12 mouse cellular contexts compared by ENCODE assay signal in genomic region chr13:101735364-101736120, GRCm38 (mm10). TPM values are rescaled to one million over a fixed set of nuclear protein-coding genes. Genes with fewer than 3 reads are reported as not detected.
DNase-seq lines count a peak whose midpoint lies in the region; ATAC-seq and TF ChIP-seq lines count a peak whose summit lies in the region.
"Had no signal": no experiment of that assay in that cellular context is flagged by ENCODE, and none has a peak within 500 bp of the region (broad histone marks: within the 10 kb centered on the region; RNA-seq: fewer than 3 reads in every experiment).

No protein-coding gene starts in this region.

- H3K4me3 ChIP-seq in embryonic facial prominence, embryonic 11.5 days (ENCODE audit: low read depth, low read length): no peak overlapping the region
- H3K4me3 ChIP-seq in embryonic facial prominence, embryonic 10.5 days: no peak overlapping the region
- H3K4me3 ChIP-seq in liver, embryonic 14.5 days (ENCODE audit: insufficient read depth in 1 of 2, low read depth in 2 of 2, low read length in 2 of 2): no peak overlapping the region
- H3K4me3 ChIP-seq in liver, embryonic 12.5 days: no peak overlapping the region
- H3K4me3 ChIP-seq: liver, embryonic 13.5 days; neural tube, embryonic 15.5 days had no signal

- no peaks in the 10 kb centered on the region for H3K9me3 ChIP-seq in embryonic facial prominence, embryonic 11.5 days (replicated peaks; ENCODE audit: control insufficient read depth, low read length)
- no peaks in the 10 kb centered on the region for H3K9me3 ChIP-seq in embryonic facial prominence, embryonic 10.5 days
- no peaks in the 10 kb centered on the region for H3K9me3 ChIP-seq in liver, embryonic 14.5 days (ENCODE audit: control insufficient read depth, low read length)
- H3K9me3 ChIP-seq in liver, embryonic 12.5 days (replicated peaks): no peaks in the 10 kb centered on the region
- H3K9me3 ChIP-seq: liver, embryonic 13.5 days; neural tube, embryonic 15.5 days had no signal

- H3K4me2 ChIP-seq in embryonic facial prominence, embryonic 11.5 days (ENCODE audit: low read depth, low read length): no peak overlapping the region
- no peak overlapping the region for H3K4me2 ChIP-seq in liver, embryonic 14.5 days (ENCODE audit: low read depth)
- no peak overlapping the region for H3K4me2 ChIP-seq in liver, embryonic 12.5 days
- H3K4me2 ChIP-seq: neural tube, embryonic 15.5 days had no signal

- H3K36me3 ChIP-seq in embryonic facial prominence, embryonic 11.5 days (replicated peaks; ENCODE audit: control insufficient read depth, insufficient read depth, low read depth, low read length): no peaks in the 10 kb centered on the region
- no peaks in the 10 kb centered on the region for H3K36me3 ChIP-seq in embryonic facial prominence, embryonic 10.5 days (replicated peaks)
- H3K36me3 ChIP-seq in liver, embryonic 14.5 days (replicated peaks; ENCODE audit: control insufficient read depth, insufficient read depth, low read depth): no peaks in the 10 kb centered on the region
- no peaks in the 10 kb centered on the region for H3K36me3 ChIP-seq in liver, embryonic 12.5 days
- H3K36me3 ChIP-seq: liver, embryonic 13.5 days; neural tube, embryonic 15.5 days had no signal

- 60% methylated on average over 8 of the region's 8 CpGs for WGBS in embryonic facial prominence, embryonic 11.5 days
- WGBS in embryonic facial prominence, embryonic 10.5 days: 68% methylated on average over 8 of the region's 8 CpGs
- 65% methylated on average over 8 of the region's 8 CpGs for WGBS in liver, embryonic 14.5 days (ENCODE audit: insufficient replicate concordance)
- 59% methylated on average over 8 of the region's 8 CpGs for WGBS in liver, embryonic 12.5 days (ENCODE audit: insufficient replicate concordance)

- no peak for TF ChIP-seq EP300 in liver, embryonic 14.5 days (IDR thresholded peaks at IDR 0.05; ENCODE audit: low read depth)

- no peak for ATAC-seq in embryonic facial prominence, embryonic 11.5 days (replicated peaks; ENCODE audit: insufficient number of reproducible peaks, low FRiP score, low TSS enrichment, low read depth)
- no peak for ATAC-seq in liver, embryonic 14.5 days (ENCODE audit: insufficient read depth)
- ATAC-seq in liver, embryonic 12.5 days: no peak

- no peaks in the 10 kb centered on the region for H3K27me3 ChIP-seq in embryonic facial prominence, embryonic 11.5 days (ENCODE audit: control insufficient read depth, insufficient read depth, low read length)
- 0 out of 2 replicates have a peak, but pooled peaks cover 3% of the 10 kb centered on the region for H3K27me3 ChIP-seq in embryonic facial prominence, embryonic 10.5 days (replicated peaks; ENCODE audit: low read depth, poor library complexity, severe bottlenecking)
- no peaks in the 10 kb centered on the region for H3K27me3 ChIP-seq in liver, embryonic 14.5 days (ENCODE audit: control insufficient read depth, insufficient read depth, low read length)
- no peaks in the 10 kb centered on the region for H3K27me3 ChIP-seq in liver, embryonic 12.5 days (replicated peaks)
- H3K27me3 ChIP-seq: liver, embryonic 13.5 days; neural tube, embryonic 15.5 days had no signal

- no peak overlapping the region for H3K27ac ChIP-seq in embryonic facial prominence, embryonic 11.5 days (replicated peaks; ENCODE audit: low read depth, low read length)
- no peak overlapping the region for H3K27ac ChIP-seq in embryonic facial prominence, embryonic 10.5 days (replicated peaks)
- H3K27ac ChIP-seq in liver, embryonic 14.5 days: no peak overlapping the region
- no peak overlapping the region for H3K27ac ChIP-seq in liver, embryonic 12.5 days
- H3K27ac ChIP-seq: liver, embryonic 13.5 days; neural tube, embryonic 15.5 days had no signal

- TF ChIP-seq CTCF in liver, embryonic 14.5 days (IDR thresholded peaks at IDR 0.05; ENCODE audit: low read depth): peak; percentile 57

- peak; percentile 55 for DNase-seq in embryonic facial prominence, embryonic 11.5 days (ENCODE audit: low spot score)
- DNase-seq in embryonic facial prominence, embryonic 10.5 days (ENCODE audit: low spot score): no peak
- no peak for DNase-seq in liver, embryonic 14.5 days (ENCODE audit: low read depth in 3 of 3, low spot score in 3 of 3)
- DNase-seq in ZHBTc4 (ENCODE audit: low read depth, low spot score): peak; percentile 25
- peak; percentile 48 for DNase-seq in naive thymus-derived CD4-positive, alpha-beta T cell, adult 2 months (ENCODE audit: low read depth)
- no peak for DNase-seq in spleen, adult 18-20 months
- DNase-seq in ovary, adult 18-20 months (ENCODE audit: low spot score): no peak
- DNase-seq: kidney, adult 18-20 months; liver, embryonic 13.5 days; thymus, postnatal 36 days had no signal

- no peaks in the 10 kb centered on the region for H3K4me1 ChIP-seq in embryonic facial prominence, embryonic 11.5 days (ENCODE audit: control insufficient read depth, insufficient read depth, low read length)
- H3K4me1 ChIP-seq in embryonic facial prominence, embryonic 10.5 days: peaks cover 42% of the 10 kb centered on the region
- peaks cover 0 to 24% of the 10 kb centered on the region in 2 experiments for H3K4me1 ChIP-seq in liver, embryonic 14.5 days (replicated peaks; ENCODE audit: control insufficient read depth in 2 of 2, insufficient read depth in 2 of 2, low read length in 1 of 2)
- H3K4me1 ChIP-seq in liver, embryonic 12.5 days: peaks cover 44% of the 10 kb centered on the region

- H3K9ac ChIP-seq in embryonic facial prominence, embryonic 11.5 days (replicated peaks; ENCODE audit: low read length): no peak overlapping the region
- no peak overlapping the region for H3K9ac ChIP-seq in liver, embryonic 14.5 days (replicated peaks)
- H3K9ac ChIP-seq in liver, embryonic 12.5 days: no peak overlapping the region
- H3K9ac ChIP-seq: liver, embryonic 13.5 days; neural tube, embryonic 15.5 days had no signal

RNA-seq across cellular contexts. Expression of gene Pik3r1, which starts 32.5 kb away (rescaled TPM):
- 17.0 and 20.6 TPM in 2 replicates for polyA plus RNA-seq in embryonic facial prominence, embryonic 11.5 days (2014; fragmentation: Nextera tagmentation; extraction: Ambion mirVana)
- 14.7 and 18.9 TPM in 2 replicates for polyA plus RNA-seq in embryonic facial prominence, embryonic 10.5 days (2016; fragmentation: Nextera tagmentation; extraction: Ambion mirVana)
- polyA plus RNA-seq in liver, embryonic 14.5 days (2012; rRNA removed): 6.6 and 10.3 TPM in 2 replicates
- polyA plus RNA-seq in liver, embryonic 14.5 days (2014; fragmentation: Nextera tagmentation; extraction: Ambion mirVana): 23.7 and 25.5 TPM in 2 replicates
- polyA plus RNA-seq in liver, embryonic 12.5 days (2016; fragmentation: Nextera tagmentation; extraction: Ambion mirVana): 17.2 and 22.0 TPM in 2 replicates

Comparison
In these comparisons a context has a peak if more than half of its experiments do, and no peak if none do; other contexts are left out.
1. DNase-seq: peak in embryonic facial prominence, embryonic 11.5 days (single experiment), ZHBTc4 (single experiment) and naive thymus-derived CD4-positive, alpha-beta T cell, adult 2 months (single experiment); none in embryonic facial prominence, embryonic 10.5 days (single experiment), liver, embryonic 14.5 days (0 of 3), spleen, adult 18-20 months (0 of 2) and ovary, adult 18-20 months (single experiment).